Comparison of ENCODE assay signal across 23 mouse cellular contexts in genomic region chrX:53179801-53180200, GRCm38 (mm10).
A peak's percentile ranks its signal among the peaks of the same experiment; 100 is the strongest.
DNase-seq lines count a peak whose midpoint lies in the region; ATAC-seq and TF ChIP-seq lines count a peak whose summit lies in the region.
"Had no signal": no experiment of that assay in that cellular context is flagged by ENCODE, and none has a peak within 500 bp of the region (broad histone marks: within the 10 kb centered on the region; RNA-seq: fewer than 3 reads in every experiment).

No protein-coding gene starts in this region.

- no peak for TF ChIP-seq CTCF in heart, postnatal 0 days (IDR thresholded peaks at IDR 0.05; ENCODE audit: low read depth)

- intact Hi-C loops in heart, postnatal 14 days (cut with DNase I): no loop called here

- no peak for TF ChIP-seq POLR2A in myocyte (IDR thresholded peaks at IDR 0.05; ENCODE audit: insufficient read length, low read depth)

- H3K4me2 ChIP-seq in heart, embryonic 13.5 days: no peak overlapping the region
- no peak overlapping the region for H3K4me2 ChIP-seq in heart, postnatal 0 days (ENCODE audit: low read depth, low read length)
- no peak overlapping the region for H3K4me2 ChIP-seq in heart, embryonic 11.5 days
- H3K4me2 ChIP-seq in myocyte (ENCODE audit: low read depth): no peak overlapping the region
- H3K4me2 ChIP-seq: forebrain, embryonic 13.5 days; hindbrain, embryonic 14.5 days had no signal

- H3K9ac ChIP-seq in heart, embryonic 13.5 days: no peak overlapping the region
- no peak overlapping the region for H3K9ac ChIP-seq in heart, postnatal 0 days (replicated peaks; ENCODE audit: low read depth, low read length)
- no peak overlapping the region for H3K9ac ChIP-seq in heart, embryonic 11.5 days (ENCODE audit: low read depth, low read length)
- H3K9ac ChIP-seq: forebrain, embryonic 13.5 days; hindbrain, embryonic 14.5 days had no signal

- no peaks in the 10 kb centered on the region for H3K79me2 ChIP-seq in myocyte (ENCODE audit: control insufficient read depth, insufficient read depth)

- 0 out of 2 replicates have a peak, but pooled peaks have one; percentile 51 for TF ChIP-seq EP300 in heart, postnatal 0 days (IDR thresholded peaks at IDR 0.05; ENCODE audit: low read depth)

- DNase-seq in heart, postnatal 14 days: no peak
- DNase-seq in heart, postnatal 0 days (ENCODE audit: low spot score): no peak
- DNase-seq in cerebellum, adult 9-10 months: no peak
- DNase-seq: adrenal gland, adult 2 months; adrenal gland, postnatal 14 days; cerebellum, adult 11 months; cerebellum, adult 8-10 months; cerebellum, postnatal 14 days; gastrocnemius, postnatal 10 days; gastrocnemius, postnatal 36 days; heart, postnatal 4 days; kidney, adult 18-20 months had no signal

- H3K27ac ChIP-seq in heart, embryonic 13.5 days (replicated peaks): peak overlapping the region; percentile 65
- H3K27ac ChIP-seq in heart, postnatal 0 days (ENCODE audit: low read depth): 0 out of 2 replicates have a peak overlapping the region, but pooled peaks have one; percentile 30
- H3K27ac ChIP-seq in heart, embryonic 11.5 days (ENCODE audit: low read depth, low read length): no peak overlapping the region
- H3K27ac ChIP-seq: forebrain, embryonic 10.5 days; forebrain, embryonic 13.5 days; hindbrain, embryonic 14.5 days; hindbrain, postnatal 0 days had no signal

- no peak for ATAC-seq in heart, embryonic 13.5 days (ENCODE audit: extremely low read depth, insufficient number of reproducible peaks, low FRiP score, low TSS enrichment)
- no peak for ATAC-seq in heart, postnatal 0 days (ENCODE audit: insufficient read depth, low read depth)
- ATAC-seq in heart, embryonic 11.5 days (replicated peaks; ENCODE audit: insufficient number of reproducible peaks, low FRiP score, low TSS enrichment): no peak
- ATAC-seq: CD4-positive, CD25-positive, alpha-beta regulatory T cell, adult 4 months; forebrain, embryonic 13.5 days; forebrain, embryonic 16.5 days; hindbrain, postnatal 0 days; inflammation-experienced regulatory T-cells, adult 6 months; intestine, embryonic 16.5 days had no signal

- H3K36me3 ChIP-seq in heart, embryonic 13.5 days: no peaks in the 10 kb centered on the region
- no peaks in the 10 kb centered on the region for H3K36me3 ChIP-seq in heart, postnatal 0 days (replicated peaks; ENCODE audit: control insufficient read depth, insufficient read depth, low read length)
- H3K36me3 ChIP-seq in heart, embryonic 11.5 days (ENCODE audit: control insufficient read depth, insufficient read depth, low read length): no peaks in the 10 kb centered on the region
- H3K36me3 ChIP-seq in myocyte (ENCODE audit: control insufficient read depth, insufficient read depth): no peaks in the 10 kb centered on the region
- H3K36me3 ChIP-seq: forebrain, embryonic 10.5 days had no signal

- no peaks in the 10 kb centered on the region for H3K9me3 ChIP-seq in heart, embryonic 13.5 days
- H3K9me3 ChIP-seq in heart, postnatal 0 days (replicated peaks; ENCODE audit: control insufficient read depth, low read length): no peaks in the 10 kb centered on the region
- no peaks in the 10 kb centered on the region for H3K9me3 ChIP-seq in heart, embryonic 11.5 days (replicated peaks; ENCODE audit: control insufficient read depth, low read length)
- H3K9me3 ChIP-seq: forebrain, embryonic 10.5 days; forebrain, embryonic 13.5 days had no signal

- H3K4me1 ChIP-seq in heart, embryonic 13.5 days: 0 out of 2 replicates have a peak, but pooled peaks cover 3% of the 10 kb centered on the region
- no peaks in the 10 kb centered on the region for H3K4me1 ChIP-seq in heart, postnatal 0 days (ENCODE audit: control insufficient read depth, insufficient read depth)
- no peaks in the 10 kb centered on the region for H3K4me1 ChIP-seq in heart, embryonic 11.5 days (ENCODE audit: control insufficient read depth, insufficient read depth, low read length)
- H3K4me1 ChIP-seq: forebrain, embryonic 10.5 days; forebrain, embryonic 13.5 days had no signal

- WGBS in heart, embryonic 13.5 days: 40% methylated on average over 3 of the region's 3 CpGs
- 30% methylated on average over 3 of the region's 3 CpGs for whole genome bisulfite sequencing in heart, postnatal 0 days
- 48% methylated on average over 3 of the region's 3 CpGs for WGBS in heart, embryonic 11.5 days (ENCODE audit: insufficient replicate concordance)

- H3ac ChIP-seq in myocyte (ENCODE audit: control insufficient read depth, insufficient read length): no peak overlapping the region

- no peak overlapping the region for H3K4me3 ChIP-seq in heart, embryonic 13.5 days
- no peak overlapping the region for H3K4me3 ChIP-seq in heart, postnatal 0 days (ENCODE audit: low read depth, low read length)
- H3K4me3 ChIP-seq in heart, embryonic 11.5 days (ENCODE audit: low read depth, low read length): no peak overlapping the region
- no peak overlapping the region for H3K4me3 ChIP-seq in myocyte
- H3K4me3 ChIP-seq: forebrain, embryonic 10.5 days; forebrain, embryonic 13.5 days had no signal

- no peaks in the 10 kb centered on the region for H3K27me3 ChIP-seq in heart, embryonic 13.5 days (replicated peaks)
- no peaks in the 10 kb centered on the region for H3K27me3 ChIP-seq in heart, postnatal 0 days (ENCODE audit: control insufficient read depth, insufficient read depth, low read length)
- no peaks in the 10 kb centered on the region for H3K27me3 ChIP-seq in heart, embryonic 11.5 days (ENCODE audit: control insufficient read depth, insufficient read depth, low read length)
- no peaks in the 10 kb centered on the region for H3K27me3 ChIP-seq in myocyte (ENCODE audit: control insufficient read depth, insufficient read depth, insufficient read length)
- H3K27me3 ChIP-seq: forebrain, embryonic 13.5 days had no signal

TF ChIP-seq in myocyte, 11 proteins besides CTCF, POLR2A, EP300 and RAD21:
- TF ChIP-seq MYOG (IDR thresholded peaks at IDR 0.05; ENCODE audit: control insufficient read depth in 1 of 3, insufficient read depth in 1 of 3, insufficient read length in 2 of 3, low read depth in 2 of 3): peak in 2 of 3 experiments; percentile 82 to 86
- peak; percentile 66 for TF ChIP-seq TCF3 (IDR thresholded peaks at IDR 0.05; ENCODE audit: insufficient read length, low read depth)
- no peak for TF ChIP-seq MAX (IDR thresholded peaks at IDR 0.05; ENCODE audit: low read depth)
- no peak for TF ChIP-seq POLR2AphosphoS2 (IDR thresholded peaks at IDR 0.05; ENCODE audit: insufficient read length, low read depth)
- TF ChIP-seq MYOD1 (IDR thresholded peaks at IDR 0.05; ENCODE audit: control insufficient read depth in 1 of 3, insufficient read length in 2 of 3, low read depth in 2 of 3): peak; percentile 50 to 87 (median 71)
- TF ChIP-seq TCF12 (IDR thresholded peaks at IDR 0.05; ENCODE audit: insufficient read depth, poor library complexity, severe bottlenecking): peak; percentile 83
